Mouse (Mus musculus) brain, embryonic 14.5 days (tissue): ENCODE measurements around the gene Prkacb.

ENCODE experiments used
- CTCF ChIP-seq: fragments of 200-500 bp; IDR thresholded peaks from 2 replicates; pipeline ENCODE4 v1.5.1; 2012; ENCODE audit warnings: inconsistent platforms, mild to moderate bottlenecking, moderate library complexity, borderline replicate concordance; ENCODE audit not compliant: insufficient read depth, insufficient read length; ENCODE audit errors: extremely low read depth
- POLR2A ChIP-seq: fragments of 200-500 bp; IDR thresholded peaks from 2 replicates; pipeline ENCODE4 v1.6.1; 2012; ENCODE audit warnings: mild to moderate bottlenecking, inconsistent platforms, borderline replicate concordance; ENCODE audit not compliant: poor library complexity, insufficient read depth, insufficient read length, severe bottlenecking; ENCODE audit errors: extremely low read depth

DNA sequence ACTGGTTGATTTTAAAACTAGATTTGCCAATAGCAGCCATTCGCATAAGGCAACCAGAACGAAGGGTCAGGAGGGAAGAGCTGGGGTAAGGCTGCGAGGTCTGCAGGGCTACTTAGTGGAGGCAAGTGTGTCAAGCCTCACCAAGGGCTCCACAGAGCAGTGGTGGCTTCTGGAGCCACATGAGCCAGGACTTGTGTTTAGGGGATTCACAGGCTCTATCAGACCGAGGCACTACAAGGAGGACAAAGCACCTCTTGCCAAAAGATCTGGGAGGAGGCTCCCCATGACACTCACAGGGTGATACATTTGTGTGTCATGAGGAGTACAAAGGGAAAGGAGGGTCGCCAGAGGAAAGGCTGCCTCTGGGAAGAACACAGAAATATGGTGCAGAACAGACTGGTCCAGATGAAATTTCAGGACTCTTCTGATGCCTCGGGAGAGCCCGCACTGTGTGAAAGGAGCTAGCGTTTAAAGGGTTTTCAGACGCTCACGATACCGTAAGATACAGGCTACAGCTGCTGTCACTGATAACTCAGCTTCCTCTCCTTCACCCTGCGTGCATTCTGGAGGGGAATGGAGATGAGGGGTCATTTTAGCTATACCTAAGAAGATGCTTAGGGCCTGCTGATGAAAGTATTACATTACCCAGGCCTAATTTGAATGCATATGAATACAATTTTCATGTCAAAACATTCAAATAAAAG lies 19.1 kb downstream of the Prkacb start:
- TF ChIP-seq POLR2A (no peak), CTCF (no peak)
